Mouse (Mus musculus): ENCODE data around the gene Arl14ep.
"Not testable (repeated sequence)": the region's sequence is repeated elsewhere in the genome, so short reads cannot be mapped to it uniquely, and the experiment has no call there.

The Arl14ep gene

GRCm38 (mm10) chr2:106973959-106974639, at the start of gene Arl14ep:
Arl14ep (minus strand) TSS chr2:106974424.
- DNase-seq (ENCODE audit: low read depth, low spot score), result peak; percentile 91

GRCm38 (mm10) chr2:107022713-107023112, 48.5 kb upstream of the Arl14ep start:
- DNase-seq (ENCODE audit: low read depth, low spot score), result no peak

GRCm38 (mm10) chr2:107019331-107019730, 45.1 kb upstream of the Arl14ep start:
- no peak for DNase-seq (ENCODE audit: low read depth, low spot score)

GRCm38 (mm10) chr2:107013161-107013560, 38.9 kb upstream of the Arl14ep start:
- DNase-seq (ENCODE audit: low read depth, low spot score), result no peak

GRCm38 (mm10) chr2:107012318-107012717, 38.1 kb upstream of the Arl14ep start:
- DNase-seq (ENCODE audit: low read depth, low spot score), result no peak

GRCm38 (mm10) chr2:107010160-107010559, 35.9 kb upstream of the Arl14ep start:
- peak; percentile 32 for DNase-seq (ENCODE audit: low read depth, low spot score)

GRCm38 (mm10) chr2:107006378-107006777, 32.2 kb upstream of the Arl14ep start:
- DNase-seq (ENCODE audit: low read depth, low spot score), result no peak

GRCm38 (mm10) chr2:107005876-107006275, 31.7 kb upstream of the Arl14ep start:
- not testable (repeated sequence) for DNase-seq (ENCODE audit: low read depth, low spot score)

GRCm38 (mm10) chr2:106991261-106991660, 17.0 kb upstream of the Arl14ep start:
- no peak for DNase-seq (ENCODE audit: low read depth, low spot score)

- DNase-seq (ENCODE audit: low read depth, low spot score), result no peak
Observed at GRCm38 (mm10) chr2:106984945-106985344, 10.7 kb upstream of the Arl14ep start.

- DNase-seq (ENCODE audit: low read depth, low spot score), result no peak
Observed at GRCm38 (mm10) chr2:106982503-106982902, 8.3 kb upstream of the Arl14ep start.

- no peak for DNase-seq (ENCODE audit: low read depth, low spot score)
Observed at GRCm38 (mm10) chr2:106976472-106976871, 2.2 kb upstream of the Arl14ep start.

- peak; percentile 33 for DNase-seq (ENCODE audit: low read depth, low spot score)
Observed at GRCm38 (mm10) chr2:106973332-106973958, 779 bp downstream of the Arl14ep start.

GRCm38 (mm10) chr2:106972851-106973250, 1.4 kb downstream of the Arl14ep start:
- DNase-seq (ENCODE audit: low read depth, low spot score), result no peak

GRCm38 (mm10) chr2:106970971-106971370, 3.3 kb downstream of the Arl14ep start:
- no peak for DNase-seq (ENCODE audit: low read depth, low spot score)

- no peak for DNase-seq (ENCODE audit: low read depth, low spot score)
Observed at GRCm38 (mm10) chr2:106968320-106968719, 5.9 kb downstream of the Arl14ep start.

- no peak for DNase-seq (ENCODE audit: low read depth, low spot score)
Observed at GRCm38 (mm10) chr2:106963560-106963959, 10.7 kb downstream of the Arl14ep start.

GRCm38 (mm10) chr2:106961650-106962049, 12.6 kb downstream of the Arl14ep start:
- no peak for DNase-seq (ENCODE audit: low read depth, low spot score)

- no peak for DNase-seq (ENCODE audit: low read depth, low spot score)
Observed at GRCm38 (mm10) chr2:106961066-106961465, 13.2 kb downstream of the Arl14ep start.

GRCm38 (mm10) chr2:106960237-106960636, 14.0 kb downstream of the Arl14ep start:
- DNase-seq (ENCODE audit: low read depth, low spot score), result peak; percentile 55

- no peak for DNase-seq (ENCODE audit: low read depth, low spot score)
Observed at GRCm38 (mm10) chr2:106959380-106959779, 14.8 kb downstream of the Arl14ep start.

GRCm38 (mm10) chr2:106958916-106959315, 15.3 kb downstream of the Arl14ep start:
- no peak for DNase-seq (ENCODE audit: low read depth, low spot score)

GRCm38 (mm10) chr2:106956146-106956545, 18.1 kb downstream of the Arl14ep start:
- no peak for DNase-seq (ENCODE audit: low read depth, low spot score)

Measured in R1 (cell line).